ENCODE assay signal across 13 mouse cellular contexts in genomic region chr11:106954116-106954515, GRCm38 (mm10). TPM values are rescaled to one million over a fixed set of nuclear protein-coding genes. Genes with fewer than 3 reads are reported as not detected.
A peak's percentile ranks its signal among the peaks of the same experiment; 100 is the strongest.
DNase-seq lines count a peak whose midpoint lies in the region; TF ChIP-seq lines count a peak whose summit lies in the region.
"Had no signal": no experiment of that assay in that cellular context is flagged by ENCODE, and none has a peak within 500 bp of the region (broad histone marks: within the 10 kb centered on the region; RNA-seq: fewer than 3 reads in every experiment).

No protein-coding gene starts in this region.

- no peak overlapping the region for H3K27ac ChIP-seq in kidney, adult 2 months (ENCODE audit: insufficient read depth, low read depth, low read length)
- no peak overlapping the region for H3K27ac ChIP-seq in thymus, adult 2 months (ENCODE audit: control insufficient read depth, insufficient read depth, low read length)
- H3K27ac ChIP-seq: hindbrain, embryonic 13.5 days had no signal

- WGBS in kidney, adult 2 months, result 59% methylated on average over 9 of the region's 9 CpGs
- WGBS in thymus, adult 2 months, result 86% methylated on average over 9 of the region's 9 CpGs

- TF ChIP-seq POLR2A in kidney, adult 2 months (IDR thresholded peaks at IDR 0.05; ENCODE audit: low read depth, low read length), result no peak
- TF ChIP-seq POLR2A in thymus, adult 2 months (IDR thresholded peaks at IDR 0.05; ENCODE audit: control insufficient read depth, extremely low read depth, insufficient read depth, low read length, poor library complexity), result no peak

- no peaks in the 10 kb centered on the region for H3K27me3 ChIP-seq in kidney, adult 2 months (replicated peaks; ENCODE audit: control insufficient read depth, insufficient read depth, low read length)
- H3K27me3 ChIP-seq in C2C12 (ENCODE audit: control insufficient read depth, insufficient read depth, insufficient read length), result no peaks in the 10 kb centered on the region
- H3K27me3 ChIP-seq in thymus, adult 2 months (ENCODE audit: control insufficient read depth, insufficient read depth, low read length), result no peaks in the 10 kb centered on the region
- H3K27me3 ChIP-seq: hindbrain, embryonic 13.5 days had no signal

- no peaks in the 10 kb centered on the region for H3K36me3 ChIP-seq in kidney, adult 2 months (ENCODE audit: control insufficient read depth, insufficient read depth, low read length)
- no peaks in the 10 kb centered on the region for H3K36me3 ChIP-seq in C2C12 (ENCODE audit: control insufficient read depth, insufficient read depth)
- no peaks in the 10 kb centered on the region for H3K36me3 ChIP-seq in thymus, adult 2 months (ENCODE audit: control insufficient read depth, insufficient read depth, low read length)
- H3K36me3 ChIP-seq: hindbrain, embryonic 13.5 days had no signal

- H3K4me1 ChIP-seq in kidney, adult 2 months (ENCODE audit: control insufficient read depth, insufficient read depth, low read length), result 0 out of 2 replicates have a peak, but pooled peaks cover 2% of the 10 kb centered on the region
- peaks cover 7% of the 10 kb centered on the region for H3K4me1 ChIP-seq in thymus, adult 2 months (replicated peaks; ENCODE audit: control insufficient read depth, insufficient read depth, low read length)
- H3K4me1 ChIP-seq: hindbrain, embryonic 13.5 days had no signal

- peak; percentile 93 for DNase-seq in heart, adult 11 months
- no peak for DNase-seq in heart, adult 8-10 months (ENCODE audit: low spot score)
- peak; percentile 54 for DNase-seq in kidney, adult 2 months
- no peak for DNase-seq in kidney, adult 9 months
- peak; percentile 47 for DNase-seq in skeletal muscle tissue, adult 2 months (ENCODE audit: low read depth, low spot score)
- no peak for DNase-seq in thymus, adult 2 months
- DNase-seq: adrenal gland, postnatal 36 days; B cell, adult 2 months; cerebellum, adult 9-10 months; kidney, adult 11 months; layer of hippocampus, postnatal 36 days had no signal

- no peak for TF ChIP-seq CTCF in kidney, adult 2 months (conservative IDR thresholded peaks at IDR 0.05; ENCODE audit: insufficient read depth, insufficient read length, low read depth, low read length)
- TF ChIP-seq CTCF in C2C12 (IDR thresholded peaks at IDR 0.05; ENCODE audit: control insufficient read depth, insufficient read depth, insufficient read length), result no peak
- no peak for TF ChIP-seq CTCF in thymus, adult 2 months (IDR thresholded peaks at IDR 0.05; ENCODE audit: borderline replicate concordance, control insufficient read depth, extremely low read depth, insufficient read depth, low read length, poor library complexity)

- H3K79me2 ChIP-seq in C2C12 (ENCODE audit: control insufficient read depth, insufficient read depth), result no peaks in the 10 kb centered on the region

- H3ac ChIP-seq in C2C12 (ENCODE audit: control insufficient read depth, insufficient read length, low read depth), result no peak overlapping the region

- no peaks in the 10 kb centered on the region for H3K79me3 ChIP-seq in C2C12 (ENCODE audit: low read depth)

- H3K4me3 ChIP-seq in kidney, adult 2 months (ENCODE audit: insufficient read depth, low read depth, low read length), result no peak overlapping the region
- H3K4me3 ChIP-seq in C2C12 (ENCODE audit: insufficient read depth, poor library complexity, severe bottlenecking), result no peak overlapping the region
- no peak overlapping the region for H3K4me3 ChIP-seq in thymus, adult 2 months (ENCODE audit: control insufficient read depth, insufficient read depth, low read length)
- H3K4me3 ChIP-seq: hindbrain, embryonic 13.5 days had no signal

TF ChIP-seq in C2C12, 6 proteins besides CTCF, POLR2A, EP300 and RAD21:
- TF ChIP-seq CEBPB (IDR thresholded peaks at IDR 0.05; ENCODE audit: low read depth) (no peak), USF1 (IDR thresholded peaks at IDR 0.05; ENCODE audit: low read depth) (peak; percentile 90), MAX (IDR thresholded peaks at IDR 0.05) (peak; percentile 53)

RNA-seq across cellular contexts. Expression of gene Smurf2, which starts 33.6 kb away (rescaled TPM):
- total RNA-seq in heart, adult 8-10 months (2022), result 10 to 100 TPM; 34.0 to 40.3 (median 37.2) TPM
- polyA plus RNA-seq in kidney, adult 2 months (2012; rRNA removed), result 12.1 and 14.7 TPM in 2 replicates
- polyA plus RNA-seq in C2C12 (2012; fragmentation: generic; extraction: Trizol), result 13.0 TPM
- polyA plus RNA-seq in thymus, adult 2 months (2012; rRNA removed), result 9.5 and 9.9 TPM in 2 replicates

RNA-seq across cellular contexts. Expression of gene Kpna2, which starts 45.2 kb away (rescaled TPM):
- total RNA-seq in heart, adult 8-10 months (2022), result 10 to 100 TPM; 53.9 to 86.8 (median 74.8) TPM
- 11.9 and 14.1 TPM in 2 replicates for polyA plus RNA-seq in kidney, adult 2 months (2012; rRNA removed)
- polyA plus RNA-seq in C2C12 (2012; fragmentation: generic; extraction: Trizol), result 50.9 TPM
- 103 and 134 TPM in 2 replicates for polyA plus RNA-seq in thymus, adult 2 months (2012; rRNA removed)

Comparison
In these comparisons a context has a peak if more than half of its experiments do, and no peak if none do; other contexts are left out.
1. DNase-seq: peak in heart, adult 11 months (single experiment), kidney, adult 2 months (single experiment) and skeletal muscle tissue, adult 2 months (single experiment); none in heart, adult 8-10 months (single experiment), kidney, adult 9 months (single experiment) and thymus, adult 2 months (single experiment).